Mouse (Mus musculus): ENCODE results near the gene Tspan9. TPM values are rescaled to one million over a fixed set of nuclear protein-coding genes. Genes with fewer than 3 reads are reported as not detected.

Gene Tspan9
- polyA plus RNA-seq, 1 experiment from 2014 or later, result 66.0 TPM

- 83% methylated on average over 7 of the region's 7 CpGs for WGBS
- H3K27ac ChIP-seq (ENCODE audit: low read depth, low read length), result no peak overlapping the region
- H3K36me3 ChIP-seq (ENCODE audit: control insufficient read depth, insufficient read depth, low read length), result no peaks in the 10 kb centered on the region
Measured at GRCm38 (mm10) chr6:128104712-128105324, 38.6 kb downstream of the Tspan9 start.

DNA sequence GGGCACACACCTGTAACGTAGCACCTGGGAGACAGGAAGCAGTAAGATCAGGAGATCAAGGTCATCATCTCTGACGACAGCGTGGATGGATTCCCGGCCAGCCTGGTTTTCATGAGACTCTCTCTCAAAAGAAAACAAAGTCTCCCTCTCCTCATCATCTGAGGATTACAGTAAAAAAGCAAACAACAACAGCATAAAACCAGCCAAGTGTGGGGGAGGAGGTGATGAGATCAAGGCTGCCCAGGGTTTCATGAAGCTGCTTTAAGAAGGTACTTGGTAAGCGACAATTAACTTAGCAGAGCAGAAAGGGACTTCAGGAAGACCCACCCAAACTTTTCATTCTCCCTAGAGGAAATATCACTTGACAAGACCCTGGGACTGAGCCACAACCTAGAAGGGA is 39.5 kb downstream of the Tspan9 start:
- Histone ChIP-seq H3K9me3 (ENCODE audit: control insufficient read depth, low read length) (no peaks in the 10 kb centered on the region), H3K9ac (ENCODE audit: low read length) (no peak overlapping the region), H3K27me3 (ENCODE audit: control insufficient read depth, insufficient read depth, low read length) (no peaks in the 10 kb centered on the region), H3K4me2 (ENCODE audit: low read depth) (no peak overlapping the region), H3K4me1 (ENCODE audit: control insufficient read depth, insufficient read depth, low read length) (peaks cover 4% of the 10 kb centered on the region; the same call in 1 of the 2 replicates), H3K27ac (ENCODE audit: low read depth, low read length) (no peak overlapping the region), H3K36me3 (ENCODE audit: control insufficient read depth, insufficient read depth, low read length) (no peaks in the 10 kb centered on the region), H3K4me3 (ENCODE audit: low read depth, low read length) (no peak overlapping the region)
- ATAC-seq (ENCODE audit: insufficient read depth, low FRiP score, low TSS enrichment), result no peak
- 83% methylated on average over 5 of the region's 5 CpGs for WGBS
- no peak for DNase-seq (ENCODE audit: low spot score)

More at GRCm38 (mm10) chr6:128104712-128105324, 38.6 kb downstream of the Tspan9 start:
- ATAC-seq (ENCODE audit: insufficient read depth, low FRiP score, low TSS enrichment) (no peak), DNase-seq (ENCODE audit: low spot score) (no peak)
- Histone ChIP-seq H3K4me2 (ENCODE audit: low read depth) (no peak overlapping the region), H3K9me3 (ENCODE audit: control insufficient read depth, low read length) (no peaks in the 10 kb centered on the region), H3K9ac (ENCODE audit: low read length) (no peak overlapping the region), H3K27me3 (ENCODE audit: control insufficient read depth, insufficient read depth, low read length) (no peaks in the 10 kb centered on the region), H3K4me1 (ENCODE audit: control insufficient read depth, insufficient read depth, low read length) (peaks cover 4% of the 10 kb centered on the region; the same call in 1 of the 2 replicates), H3K4me3 (ENCODE audit: low read depth, low read length) (no peak overlapping the region)

DNA sequence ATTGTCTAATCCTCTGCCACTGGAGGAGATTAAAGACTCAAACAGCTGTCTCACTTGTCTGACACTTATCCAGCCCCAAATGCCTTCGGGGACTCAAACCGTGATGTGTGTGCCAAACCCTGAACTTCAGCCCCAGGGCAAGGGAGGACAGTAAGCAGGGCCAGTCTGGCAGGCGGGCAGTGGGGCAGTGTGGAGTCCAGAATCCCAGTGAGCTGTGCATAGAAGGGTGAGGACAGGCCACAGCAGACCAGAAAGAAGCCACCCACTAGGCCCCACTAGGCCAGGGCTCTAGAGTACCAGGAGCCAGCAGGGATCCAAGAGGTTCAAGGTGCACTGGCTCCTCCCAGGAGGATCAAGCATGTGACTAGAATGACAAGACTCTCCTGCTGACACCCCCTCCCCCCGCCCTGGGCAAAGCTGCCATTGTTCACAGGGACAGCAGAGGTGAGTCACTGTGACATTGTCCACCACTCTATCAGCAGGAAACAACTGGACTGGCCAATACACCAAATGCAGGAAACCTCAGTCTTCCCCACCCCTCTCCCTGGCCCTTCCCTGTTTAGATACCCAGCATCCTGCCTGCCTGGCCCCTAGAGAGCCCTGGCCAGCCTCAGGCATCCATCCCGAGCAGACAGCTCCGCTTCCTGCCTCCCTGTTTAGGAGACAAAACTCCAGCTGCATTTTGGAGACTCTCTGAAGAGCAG is 40.9 kb downstream of the Tspan9 start:
- Histone ChIP-seq H3K36me3 (ENCODE audit: control insufficient read depth, insufficient read depth, low read length) (no peaks in the 10 kb centered on the region), H3K9me3 (ENCODE audit: control insufficient read depth, low read length) (no peaks in the 10 kb centered on the region), H3K27me3 (ENCODE audit: control insufficient read depth, insufficient read depth, low read length) (no peaks in the 10 kb centered on the region), H3K4me2 (ENCODE audit: low read depth) (no peak overlapping the region), H3K9ac (ENCODE audit: low read length) (no peak overlapping the region), H3K4me3 (ENCODE audit: low read depth, low read length) (no peak overlapping the region), H3K4me1 (ENCODE audit: control insufficient read depth, insufficient read depth, low read length) (peaks cover 4% of the 10 kb centered on the region; the same call in 1 of the 2 replicates), H3K27ac (ENCODE audit: low read depth, low read length) (no peak overlapping the region)
- 49% methylated on average over 6 of the region's 6 CpGs for WGBS
- DNase-seq (ENCODE audit: low spot score) (no peak), ATAC-seq (ENCODE audit: insufficient read depth, low FRiP score, low TSS enrichment) (no peak)

GRCm38 (mm10) chr6:128099871-128100270 is 43.5 kb downstream of the Tspan9 start:
- no peak overlapping the region for H3K4me3 ChIP-seq (ENCODE audit: low read depth, low read length)
- H3K36me3 ChIP-seq (ENCODE audit: control insufficient read depth, insufficient read depth, low read length), result no peaks in the 10 kb centered on the region
- no peak overlapping the region for H3K4me2 ChIP-seq (ENCODE audit: low read depth)
- WGBS, result 80% methylated on average over 5 of the region's 5 CpGs
- H3K27ac ChIP-seq (ENCODE audit: low read depth, low read length), result no peak overlapping the region
- no peak overlapping the region for H3K9ac ChIP-seq (ENCODE audit: low read length)
- H3K27me3 ChIP-seq (ENCODE audit: control insufficient read depth, insufficient read depth, low read length), result no peaks in the 10 kb centered on the region
- peaks cover 4% of the 10 kb centered on the region; the same call in 1 of the 2 replicates for H3K4me1 ChIP-seq (ENCODE audit: control insufficient read depth, insufficient read depth, low read length)
- DNase-seq (ENCODE audit: low spot score), result no peak
- ATAC-seq (ENCODE audit: insufficient read depth, low FRiP score, low TSS enrichment), result no peak
- no peaks in the 10 kb centered on the region for H3K9me3 ChIP-seq (ENCODE audit: control insufficient read depth, low read length)

GRCm38 (mm10) chr6:128099190-128099589 is 44.2 kb downstream of the Tspan9 start:
- Histone ChIP-seq H3K4me2 (ENCODE audit: low read depth) (no peak overlapping the region), H3K4me1 (ENCODE audit: control insufficient read depth, insufficient read depth, low read length) (peaks cover 4% of the 10 kb centered on the region; the same call in 1 of the 2 replicates), H3K27me3 (ENCODE audit: control insufficient read depth, insufficient read depth, low read length) (no peaks in the 10 kb centered on the region), H3K9ac (ENCODE audit: low read length) (no peak overlapping the region), H3K9me3 (ENCODE audit: control insufficient read depth, low read length) (no peaks in the 10 kb centered on the region), H3K27ac (ENCODE audit: low read depth, low read length) (no peak overlapping the region), H3K4me3 (ENCODE audit: low read depth, low read length) (no peak overlapping the region), H3K36me3 (ENCODE audit: control insufficient read depth, insufficient read depth, low read length) (no peaks in the 10 kb centered on the region)
- DNase-seq (ENCODE audit: low spot score) (no peak), ATAC-seq (ENCODE audit: insufficient read depth, low FRiP score, low TSS enrichment) (no peak)
- WGBS, result 82% methylated on average over 9 of the region's 9 CpGs

- DNase-seq (ENCODE audit: low spot score) (no peak), ATAC-seq (ENCODE audit: insufficient read depth, low FRiP score, low TSS enrichment) (no peak)
Measured at GRCm38 (mm10) chr6:128096521-128096920, 46.9 kb downstream of the Tspan9 start.

DNA sequence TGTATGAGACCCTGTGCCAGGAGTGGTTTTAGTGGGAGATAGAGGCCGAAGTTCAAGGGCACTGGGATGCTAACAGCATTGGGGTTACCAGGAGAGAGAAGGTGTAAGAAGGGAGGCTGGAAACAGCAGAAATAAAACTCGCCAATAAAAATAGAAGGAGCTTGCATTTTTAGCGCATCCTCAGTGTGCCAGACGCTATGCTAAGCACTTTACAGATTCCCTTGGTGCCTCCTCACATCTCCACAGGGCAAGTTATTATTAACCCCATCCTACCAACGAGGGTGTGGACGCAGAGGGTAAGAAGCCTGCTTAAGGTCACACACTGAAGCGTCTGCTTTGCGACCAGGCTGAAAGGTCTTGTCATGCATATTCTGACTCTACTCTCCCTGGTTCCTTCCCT is 47.5 kb downstream of the Tspan9 start:
- Histone ChIP-seq H3K36me3 (ENCODE audit: control insufficient read depth, insufficient read depth, low read length) (no peaks in the 10 kb centered on the region), H3K27me3 (ENCODE audit: control insufficient read depth, insufficient read depth, low read length) (no peaks in the 10 kb centered on the region), H3K9me3 (ENCODE audit: control insufficient read depth, low read length) (no peaks in the 10 kb centered on the region), H3K4me3 (ENCODE audit: low read depth, low read length) (no peak overlapping the region), H3K27ac (ENCODE audit: low read depth, low read length) (no peak overlapping the region), H3K4me1 (ENCODE audit: control insufficient read depth, insufficient read depth, low read length) (peaks cover 4% of the 10 kb centered on the region; the same call in 1 of the 2 replicates), H3K4me2 (ENCODE audit: low read depth) (no peak overlapping the region), H3K9ac (ENCODE audit: low read length) (no peak overlapping the region)
- ATAC-seq (ENCODE audit: insufficient read depth, low FRiP score, low TSS enrichment), result no peak
- DNase-seq (ENCODE audit: low spot score), result no peak
- 75% methylated on average over 8 of the region's 8 CpGs for WGBS

More at GRCm38 (mm10) chr6:128096521-128096920, 46.9 kb downstream of the Tspan9 start:
- 89% methylated on average over 7 of the region's 7 CpGs for WGBS
- H3K36me3 ChIP-seq (ENCODE audit: control insufficient read depth, insufficient read depth, low read length), result no peaks in the 10 kb centered on the region
- H3K4me2 ChIP-seq (ENCODE audit: low read depth), result no peak overlapping the region
- no peak overlapping the region for H3K27ac ChIP-seq (ENCODE audit: low read depth, low read length)
- H3K9me3 ChIP-seq (ENCODE audit: control insufficient read depth, low read length), result no peaks in the 10 kb centered on the region
- no peaks in the 10 kb centered on the region for H3K27me3 ChIP-seq (ENCODE audit: control insufficient read depth, insufficient read depth, low read length)
- H3K9ac ChIP-seq (ENCODE audit: low read length), result no peak overlapping the region
- H3K4me1 ChIP-seq (ENCODE audit: control insufficient read depth, insufficient read depth, low read length), result no peaks in the 10 kb centered on the region
- H3K4me3 ChIP-seq (ENCODE audit: low read depth, low read length), result no peak overlapping the region

DNA sequence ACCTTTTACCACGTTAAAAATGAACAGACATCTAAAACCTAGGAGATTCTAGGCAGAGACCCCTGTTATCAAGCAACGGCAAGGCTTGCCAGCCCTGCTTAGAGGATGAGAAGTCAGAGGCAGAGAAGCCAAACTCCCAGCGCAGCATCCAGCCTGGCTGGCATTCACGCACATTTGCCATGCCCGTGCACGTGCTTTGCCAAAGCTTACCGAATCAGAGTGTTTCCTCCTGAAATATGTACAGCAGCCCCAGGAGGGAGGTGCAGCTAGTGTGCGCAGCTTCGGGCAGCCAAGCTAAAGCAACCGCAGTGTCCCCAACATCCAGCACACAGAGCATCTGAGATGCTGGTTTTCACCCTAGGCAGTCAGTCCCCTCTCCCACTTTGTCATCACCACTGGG is 48.3 kb downstream of the Tspan9 start:
- H3K4me3 ChIP-seq (ENCODE audit: low read depth, low read length), result no peak overlapping the region
- 89% methylated on average over 10 of the region's 10 CpGs for WGBS
- H3K4me2 ChIP-seq (ENCODE audit: low read depth), result no peak overlapping the region
- no peak for DNase-seq (ENCODE audit: low spot score)
- H3K9me3 ChIP-seq (ENCODE audit: control insufficient read depth, low read length), result no peaks in the 10 kb centered on the region
- ATAC-seq (ENCODE audit: insufficient read depth, low FRiP score, low TSS enrichment), result no peak
- no peaks in the 10 kb centered on the region for H3K27me3 ChIP-seq (ENCODE audit: control insufficient read depth, insufficient read depth, low read length)
- peaks cover 8% of the 10 kb centered on the region; the same call in 1 of the 2 replicates for H3K4me1 ChIP-seq (ENCODE audit: control insufficient read depth, insufficient read depth, low read length)
- no peaks in the 10 kb centered on the region for H3K36me3 ChIP-seq (ENCODE audit: control insufficient read depth, insufficient read depth, low read length)
- H3K9ac ChIP-seq (ENCODE audit: low read length), result no peak overlapping the region
- H3K27ac ChIP-seq (ENCODE audit: low read depth, low read length), result no peak overlapping the region

Measured in neural tube, embryonic 11.5 days (tissue).